Mouse (Mus musculus) C2C12 (cell line): ENCODE data around the gene Grip2. TPM values are rescaled to one million over a fixed set of nuclear protein-coding genes. Genes with fewer than 3 reads are reported as not detected.
A peak's percentile ranks its signal among the peaks of the same experiment; 100 is the strongest.

ENCODE experiments used
- H3K27me3 ChIP-seq: one replicate; pipeline ENCODE4 v1.6.1; 2011; ENCODE audit not compliant: control insufficient read depth, insufficient read depth, insufficient read length
- H3K36me3 ChIP-seq: one replicate; pipeline ENCODE4 v1.6.1; 2011; ENCODE audit not compliant: control insufficient read depth, insufficient read depth
- H3K4me3 ChIP-seq: one replicate; pipeline ENCODE4 v1.5.1; 2011; ENCODE audit warnings: mild to moderate bottlenecking, control low read depth; ENCODE audit not compliant: poor library complexity, insufficient read depth, severe bottlenecking
- H3K79me2 ChIP-seq: one replicate; pipeline ENCODE4 v1.6.1; 2011; ENCODE audit not compliant: control insufficient read depth, insufficient read depth
- H3K79me3 ChIP-seq: one replicate; pipeline ENCODE4 v1.6.1; 2011; ENCODE audit warnings: low read depth, control low read depth
- H3ac ChIP-seq: one replicate; pipeline ENCODE3; 2011; ENCODE audit warnings: low read depth; ENCODE audit not compliant: control insufficient read depth, insufficient read length
- CEBPB ChIP-seq: IDR thresholded peaks from one replicate; pipeline ENCODE4 v1.6.1; 2011; ENCODE audit warnings: low read depth, mild to moderate bottlenecking, control low read depth, moderate library complexity
- CTCF ChIP-seq: IDR thresholded peaks from one replicate; pipeline ENCODE4 v1.5.1; 2011; ENCODE audit not compliant: control insufficient read depth, insufficient read depth, insufficient read length
- FOSL1 ChIP-seq: IDR thresholded peaks from one replicate; pipeline ENCODE4 v1.8.0; 2011; ENCODE audit warnings: mild to moderate bottlenecking, low read length; ENCODE audit not compliant: poor library complexity, insufficient read depth, severe bottlenecking
- MAX ChIP-seq: IDR thresholded peaks from one replicate; pipeline ENCODE4 v1.6.1; 2011; ENCODE audit warnings: mild to moderate bottlenecking, control low read depth
- MYOD1 ChIP-seq: IDR thresholded peaks from one replicate; pipeline ENCODE4 v1.6.1; 2011; ENCODE audit warnings: low read depth; ENCODE audit not compliant: control insufficient read depth, insufficient read length
- MYOG ChIP-seq: IDR thresholded peaks from one replicate; pipeline ENCODE4 v1.6.1; 2011; ENCODE audit not compliant: control insufficient read depth, insufficient read length; ENCODE audit errors: extremely low read depth
- USF1 ChIP-seq: IDR thresholded peaks from one replicate; pipeline ENCODE4 v1.6.1; 2011; ENCODE audit warnings: low read depth, mild to moderate bottlenecking, control low read depth, moderate library complexity
- polyA plus RNA-seq: library from polyadenylated mRNA; unstranded; fragments of >200 nt; fragmentation: generic; extraction: Trizol; gene quantifications from one replicate; pipeline ENCODE4 v1.2.1, GENCODE M21; 2012; ENCODE audit warnings: missing spikeins

The Grip2 gene
- polyA plus RNA-seq, 1 experiment: 0.02 TPM

DNA sequence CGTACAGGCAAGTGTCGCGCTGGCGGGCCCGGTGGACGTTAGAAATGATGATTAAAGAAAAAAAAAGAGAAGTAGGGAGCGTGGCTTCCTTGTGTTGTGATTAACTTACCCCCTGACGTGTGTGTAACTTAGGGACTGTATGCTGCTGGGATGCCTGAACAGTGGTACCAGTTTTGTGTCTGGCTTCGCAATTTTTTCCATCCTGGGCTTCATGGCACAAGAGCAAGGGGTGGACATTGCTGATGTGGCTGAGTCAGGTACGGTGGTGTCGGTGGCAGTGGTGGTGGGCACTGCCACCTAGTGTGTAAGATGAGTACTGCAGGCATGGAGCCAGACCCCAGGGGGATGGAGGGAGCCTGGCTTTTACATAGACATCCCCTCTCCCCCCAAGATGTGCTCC is 86.0 kb downstream of the Grip2 start:
- Histone ChIP-seq H3K4me3 (no peak overlapping the region), H3K27me3 (no peaks in the 10 kb centered on the region), H3K36me3 (peaks cover 99% of the 10 kb centered on the region), H3K79me2 (peaks cover 27% of the 10 kb centered on the region), H3K79me3 (no peaks in the 10 kb centered on the region), H3ac (no peak overlapping the region)
- peak; percentile 82 for TF ChIP-seq CTCF
- no peak for TF ChIP-seq FOSL1
- TF ChIP-seq MYOG: no peak
- TF ChIP-seq MYOD1: no peak

DNA sequence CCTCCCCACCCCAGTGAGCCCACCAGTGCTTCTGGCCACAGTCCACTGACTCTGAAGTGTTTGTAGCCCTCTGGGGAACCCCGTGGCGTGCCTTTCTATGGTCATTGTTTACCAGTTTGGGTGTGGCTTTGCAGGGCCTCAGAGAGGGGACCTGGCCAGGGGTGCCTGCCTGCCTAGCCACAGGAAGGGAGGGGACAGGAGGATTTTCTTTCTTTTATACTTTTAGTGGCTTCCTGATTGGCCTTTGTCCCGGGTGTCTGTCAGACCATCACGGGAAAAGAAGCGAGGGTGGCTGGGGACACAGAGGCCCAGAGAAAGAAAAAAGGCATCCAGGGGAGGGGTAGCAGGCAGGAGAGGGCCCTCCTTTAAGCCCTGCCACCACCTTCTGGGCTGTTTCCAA is 89.0 kb downstream of the Grip2 start:
- H3K36me3 ChIP-seq: peaks cover 99% of the 10 kb centered on the region
- no peak overlapping the region for H3K4me3 ChIP-seq
- peaks cover 1% of the 10 kb centered on the region for H3K79me3 ChIP-seq
- no peaks in the 10 kb centered on the region for H3K27me3 ChIP-seq
- H3K79me2 ChIP-seq: peaks cover 34% of the 10 kb centered on the region
- TF ChIP-seq CEBPB: no peak
- TF ChIP-seq MYOD1: no peak
- TF ChIP-seq USF1: no peak
- no peak for TF ChIP-seq MYOG
- TF ChIP-seq MAX: no peak
- no peak for TF ChIP-seq FOSL1
- no peak for TF ChIP-seq CTCF
- H3ac ChIP-seq: no peak overlapping the region

DNA sequence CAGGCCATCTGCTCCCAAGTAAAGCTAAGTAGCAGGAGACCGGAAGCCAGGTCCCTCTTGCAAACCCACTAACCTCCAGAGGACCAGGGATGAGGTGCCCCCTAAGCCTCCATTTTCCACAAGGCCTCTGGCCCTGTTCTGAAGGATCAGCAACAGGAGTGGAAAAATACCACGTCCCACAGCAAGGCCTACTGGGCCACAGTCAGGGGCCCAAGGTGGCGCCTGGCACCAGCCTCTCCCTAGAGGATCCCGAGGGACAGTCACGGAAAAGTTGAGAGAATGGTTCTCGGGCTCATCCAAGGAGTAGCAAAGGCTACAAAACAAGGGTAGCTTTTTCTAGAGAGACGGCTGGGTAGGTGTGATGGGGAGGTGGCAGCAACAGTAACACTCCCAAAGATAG is 89.6 kb downstream of the Grip2 start:
- TF ChIP-seq CEBPB (no peak), FOSL1 (no peak), MYOG (no peak), CTCF (no peak)
- Histone ChIP-seq H3K4me3 (no peak overlapping the region), H3ac (no peak overlapping the region), H3K79me2 (peaks cover 35% of the 10 kb centered on the region), H3K79me3 (peaks cover 7% of the 10 kb centered on the region), H3K36me3 (peaks cover 99% of the 10 kb centered on the region), H3K27me3 (no peaks in the 10 kb centered on the region)

DNA sequence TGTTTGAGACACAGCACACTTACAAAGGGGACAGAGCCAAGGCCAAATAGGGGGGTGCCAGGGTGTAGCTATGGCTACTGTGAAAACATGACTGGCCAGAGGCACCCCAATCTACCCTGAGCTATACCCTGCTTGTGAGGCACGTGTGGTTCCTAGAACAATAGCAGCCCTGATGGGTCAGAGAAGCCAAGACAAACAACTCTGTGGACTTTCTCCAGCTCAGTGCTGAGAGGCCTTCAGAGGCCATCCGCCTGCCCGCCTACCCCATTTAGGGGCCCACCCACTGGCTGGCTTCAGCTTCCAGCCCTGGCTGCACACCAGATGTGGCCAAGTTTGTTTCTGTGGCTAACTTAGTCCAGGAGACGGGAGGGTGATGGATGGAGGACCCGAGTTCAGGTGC is 90.6 kb downstream of the Grip2 start:
- Histone ChIP-seq H3ac (no peak overlapping the region), H3K27me3 (no peaks in the 10 kb centered on the region), H3K79me3 (peaks cover 8% of the 10 kb centered on the region), H3K4me3 (no peak overlapping the region), H3K79me2 (peaks cover 37% of the 10 kb centered on the region), H3K36me3 (peaks cover 98% of the 10 kb centered on the region)
- peak; percentile 22 for TF ChIP-seq MAX
- no peak for TF ChIP-seq FOSL1
- TF ChIP-seq MYOD1: no peak
- no peak for TF ChIP-seq USF1

DNA sequence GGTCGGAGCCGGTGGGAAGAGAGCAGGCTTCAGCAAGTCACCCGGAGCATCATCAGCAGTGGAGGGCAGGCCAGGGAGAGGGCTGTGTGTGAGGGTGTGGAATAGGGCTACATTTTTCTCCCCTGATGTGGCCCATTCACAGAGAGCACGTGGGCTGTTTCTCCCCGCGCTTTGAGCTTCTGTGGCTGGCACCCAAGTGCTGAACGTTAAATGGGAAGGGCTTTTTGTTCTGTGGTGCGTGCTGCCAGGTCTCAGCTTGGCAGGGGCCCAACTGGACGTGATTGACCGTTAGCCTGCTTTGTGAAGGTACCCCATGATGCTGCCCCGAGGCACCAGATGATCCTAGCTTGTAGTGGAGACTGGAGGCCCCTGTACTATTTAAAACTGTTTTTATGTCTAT is 94.9 kb downstream of the Grip2 start:
- TF ChIP-seq FOSL1: no peak
- TF ChIP-seq MYOG: no peak
- TF ChIP-seq USF1: no peak
- peaks cover 9% of the 10 kb centered on the region for H3K79me3 ChIP-seq
- no peak overlapping the region for H3ac ChIP-seq
- peaks cover 95% of the 10 kb centered on the region for H3K36me3 ChIP-seq
- no peak overlapping the region for H3K4me3 ChIP-seq
- no peaks in the 10 kb centered on the region for H3K27me3 ChIP-seq
- peaks cover 39% of the 10 kb centered on the region for H3K79me2 ChIP-seq

DNA sequence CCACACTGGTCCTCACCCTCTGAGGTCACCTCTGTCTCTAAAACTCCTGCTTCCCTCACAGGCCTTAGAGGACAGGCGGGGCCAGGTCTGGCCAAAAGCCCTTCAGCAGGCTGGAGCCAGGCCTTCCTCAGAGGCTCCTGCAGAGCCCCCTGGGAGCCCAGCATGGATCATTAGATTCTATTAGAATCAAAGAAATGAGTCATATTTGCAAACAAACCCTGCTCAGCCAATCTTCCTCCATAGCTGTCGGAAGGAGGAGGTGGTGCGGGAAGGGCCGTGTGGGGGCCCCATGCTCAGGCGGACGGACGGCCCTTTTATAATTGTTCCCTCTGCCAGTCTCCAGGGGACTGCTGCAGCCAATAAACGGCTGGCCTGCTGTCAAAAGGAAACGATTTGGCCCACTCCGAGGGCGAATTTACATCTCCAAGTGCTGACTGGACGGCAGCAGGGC is 97.3 kb downstream of the Grip2 start:
- H3ac ChIP-seq: no peak overlapping the region
- TF ChIP-seq FOSL1 (no peak), USF1 (no peak), MYOG (no peak), CEBPB (no peak), MAX (no peak), CTCF (no peak), MYOD1 (no peak)
- H3K27me3 ChIP-seq: no peaks in the 10 kb centered on the region
- H3K4me3 ChIP-seq: no peak overlapping the region
- peaks cover 9% of the 10 kb centered on the region for H3K79me3 ChIP-seq
- peaks cover 95% of the 10 kb centered on the region for H3K36me3 ChIP-seq
- H3K79me2 ChIP-seq: peaks cover 44% of the 10 kb centered on the region
